ENCODE assay signal across 8 mouse cellular contexts in the genomic region with DNA sequence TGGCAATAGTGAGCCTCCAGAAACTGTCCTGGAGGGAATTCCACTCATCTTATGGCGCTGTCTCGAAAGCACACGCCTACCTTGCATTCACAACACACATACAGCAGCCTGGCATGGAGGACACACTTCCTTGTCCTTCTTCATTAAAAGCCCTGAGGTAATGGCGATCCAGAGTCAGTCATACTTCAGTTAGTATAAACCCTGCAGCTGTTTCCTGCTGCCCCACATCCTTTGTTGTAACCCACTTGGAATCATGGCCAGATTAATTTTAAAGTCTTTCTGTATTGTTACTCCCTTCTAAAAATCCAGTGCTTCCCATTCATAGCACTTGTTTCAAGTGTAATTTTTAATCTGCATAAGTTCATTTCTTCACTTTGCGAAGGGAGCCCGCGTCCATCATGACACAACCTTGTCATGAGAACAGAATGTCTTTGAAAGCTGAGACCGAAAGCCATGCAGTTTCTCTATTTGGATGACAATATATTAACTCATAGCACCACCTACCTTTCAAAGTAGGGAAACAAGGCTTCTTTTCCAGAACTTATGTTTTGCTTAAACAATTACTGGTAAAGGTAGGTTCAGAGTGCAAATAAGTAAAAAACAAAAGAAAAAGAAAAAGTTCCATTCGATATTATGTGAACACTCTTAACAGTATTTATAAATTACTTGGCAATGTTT. TPM values are rescaled to one million over a fixed set of nuclear protein-coding genes. Genes with fewer than 3 reads are reported as not detected.
DNase-seq lines count a peak whose midpoint lies in the region; ATAC-seq lines count a peak whose summit lies in the region.

No protein-coding gene starts in this region.

- no peaks in the 10 kb centered on the region for H3K9me3 ChIP-seq in hindbrain, embryonic 11.5 days (ENCODE audit: control insufficient read depth, low read length)
- H3K9me3 ChIP-seq in hindbrain, embryonic 13.5 days, result no peaks in the 10 kb centered on the region
- H3K9me3 ChIP-seq in forebrain, embryonic 16.5 days (ENCODE audit: control insufficient read depth, low read length), result no peaks in the 10 kb centered on the region

- no peak for ATAC-seq in hindbrain, embryonic 11.5 days (ENCODE audit: low FRiP score)
- ATAC-seq in hindbrain, embryonic 13.5 days (ENCODE audit: low FRiP score), result no peak
- peak; percentile 93 for ATAC-seq in megakaryocyte, adult 5-6 weeks (ENCODE audit: poor library complexity, severe bottlenecking)
- ATAC-seq in cerebellum, adult (ENCODE audit: insufficient number of reproducible peaks, low FRiP score, low TSS enrichment), result no peak
- no peak for ATAC-seq in forebrain, embryonic 16.5 days

- no peaks in the 10 kb centered on the region for H3K36me3 ChIP-seq in hindbrain, embryonic 11.5 days (ENCODE audit: control insufficient read depth, insufficient read depth, low read length)
- peaks cover 3% of the 10 kb centered on the region; the same call in 1 of the 2 replicates for H3K36me3 ChIP-seq in hindbrain, embryonic 13.5 days
- 0 out of 2 replicates have a peak, but pooled peaks cover 1% of the 10 kb centered on the region for H3K36me3 ChIP-seq in forebrain, embryonic 16.5 days (ENCODE audit: control insufficient read depth, insufficient read depth)

- no peak overlapping the region for H3K9ac ChIP-seq in hindbrain, embryonic 11.5 days (ENCODE audit: low read depth, low read length)
- H3K9ac ChIP-seq in hindbrain, embryonic 13.5 days, result no peak overlapping the region
- no peak overlapping the region for H3K9ac ChIP-seq in forebrain, embryonic 16.5 days (replicated peaks; ENCODE audit: low read depth, low read length)

- no peak overlapping the region for H3K4me2 ChIP-seq in hindbrain, embryonic 11.5 days (replicated peaks; ENCODE audit: low read depth, low read length)
- H3K4me2 ChIP-seq in hindbrain, embryonic 13.5 days, result no peak overlapping the region
- H3K4me2 ChIP-seq in forebrain, embryonic 16.5 days (ENCODE audit: low read length), result no peak overlapping the region

- H3K4me3 ChIP-seq in hindbrain, embryonic 11.5 days (ENCODE audit: low read depth, low read length), result no peak overlapping the region
- H3K4me3 ChIP-seq in hindbrain, embryonic 13.5 days, result no peak overlapping the region
- no peak overlapping the region for H3K4me3 ChIP-seq in forebrain, embryonic 16.5 days (replicated peaks; ENCODE audit: low read length)

- H3K4me1 ChIP-seq in hindbrain, embryonic 11.5 days (replicated peaks; ENCODE audit: control insufficient read depth, insufficient read depth, low read length), result no peaks in the 10 kb centered on the region
- 0 out of 2 replicates have a peak, but pooled peaks cover 6% of the 10 kb centered on the region for H3K4me1 ChIP-seq in hindbrain, embryonic 13.5 days (replicated peaks)
- peaks cover 18% of the 10 kb centered on the region for H3K4me1 ChIP-seq in forebrain, embryonic 16.5 days (replicated peaks; ENCODE audit: control insufficient read depth, insufficient read depth, low read length)

- H3K27ac ChIP-seq in hindbrain, embryonic 11.5 days (ENCODE audit: low read depth, low read length), result no peak overlapping the region
- no peak overlapping the region for H3K27ac ChIP-seq in hindbrain, embryonic 13.5 days
- no peak overlapping the region for H3K27ac ChIP-seq in forebrain, embryonic 16.5 days (ENCODE audit: low read length)

- H3K27me3 ChIP-seq in hindbrain, embryonic 11.5 days (ENCODE audit: control insufficient read depth, insufficient read depth, low read length), result no peaks in the 10 kb centered on the region
- no peaks in the 10 kb centered on the region for H3K27me3 ChIP-seq in hindbrain, embryonic 13.5 days
- H3K27me3 ChIP-seq in forebrain, embryonic 16.5 days (replicated peaks; ENCODE audit: control insufficient read depth, insufficient read depth, low read length), result no peaks in the 10 kb centered on the region

- DNase-seq in hindbrain, embryonic 11.5 days (ENCODE audit: low spot score), result peak; percentile 18
- peak; percentile 74 for DNase-seq in CD4-positive, CD25-positive, alpha-beta regulatory T cell, adult 2 months (ENCODE audit: low read depth, low spot score)
- DNase-seq in brain, adult 2 months (ENCODE audit: low read depth, low spot score), result peak; percentile 65
- no peak for DNase-seq in kidney, adult 8-10 months

- 82% methylated on average over 9 of the region's 9 CpGs for WGBS in hindbrain, embryonic 11.5 days
- WGBS in hindbrain, embryonic 13.5 days, result 74% methylated on average over 9 of the region's 9 CpGs
- WGBS in forebrain, embryonic 16.5 days, result 72% methylated on average over 9 of the region's 9 CpGs

RNA-seq across cellular contexts. Expression of gene Pdhx, which starts 54.4 kb away (rescaled TPM):
- 46.0 and 54.4 TPM in 2 replicates for polyA plus RNA-seq in hindbrain, embryonic 11.5 days (2014; fragmentation: Nextera tagmentation; extraction: Ambion mirVana)
- 61.3 and 62.5 TPM in 2 replicates for polyA plus RNA-seq in hindbrain, embryonic 13.5 days (2015; fragmentation: Nextera tagmentation; extraction: Ambion mirVana)
- total RNA-seq in megakaryocyte, adult 5-6 weeks (2015), result 13.5 and 16.8 TPM in 2 replicates
- 20.6 and 23.9 TPM in 2 replicates for total RNA-seq in megakaryocyte, adult 5-6 weeks (2017)
- 61.0 and 63.5 TPM in 2 replicates for polyA plus RNA-seq in forebrain, embryonic 16.5 days (2015; fragmentation: Nextera tagmentation; extraction: Ambion mirVana)

RNA-seq across cellular contexts. Expression of gene Apip, which starts 54.5 kb away (rescaled TPM):
- polyA plus RNA-seq in hindbrain, embryonic 11.5 days (2014; fragmentation: Nextera tagmentation; extraction: Ambion mirVana), result 62.3 and 64.3 TPM in 2 replicates
- polyA plus RNA-seq in hindbrain, embryonic 13.5 days (2015; fragmentation: Nextera tagmentation; extraction: Ambion mirVana), result 54.6 and 57.2 TPM in 2 replicates
- 40.9 and 41.2 TPM in 2 replicates for total RNA-seq in megakaryocyte, adult 5-6 weeks (2015)
- 16.2 and 24.6 TPM in 2 replicates for total RNA-seq in megakaryocyte, adult 5-6 weeks (2017)
- polyA plus RNA-seq in forebrain, embryonic 16.5 days (2015; fragmentation: Nextera tagmentation; extraction: Ambion mirVana), result 44.9 and 48.3 TPM in 2 replicates

Comparison
In these comparisons a context has a peak if more than half of its experiments do, and no peak if none do; other contexts are left out.
1. DNase-seq: peak in hindbrain, embryonic 11.5 days (single experiment), CD4-positive, CD25-positive, alpha-beta regulatory T cell, adult 2 months (single experiment) and brain, adult 2 months (single experiment); none in kidney, adult 8-10 months (0 of 2).